Mouse (Mus musculus): ENCODE measurements around the gene Hint1. TPM values are rescaled to one million over a fixed set of nuclear protein-coding genes. Genes with fewer than 3 reads are reported as not detected.

Gene Hint1
- polyA plus RNA-seq, 1 experiment from 2014 or later = 791 TPM

- Histone ChIP-seq H3K36me3 (replicated peaks; ENCODE audit: insufficient read depth, low read length) (no peaks in the 10 kb centered on the region), H3K9ac (replicated peaks) (peak within 1 kb of the TSS; percentile 63), H3K4me3 (ENCODE audit: low read depth, low read length) (peak within 1 kb of the TSS; percentile 67), H3K9me3 (ENCODE audit: low read length) (no peaks in the 10 kb centered on the region), H3K27ac (ENCODE audit: low read depth) (peak within 1 kb of the TSS; percentile 97), H3K4me1 (ENCODE audit: insufficient read depth) (peaks cover 19% of the 10 kb centered on the region), H3K4me2 (ENCODE audit: low read depth, low read length) (peak within 1 kb of the TSS; percentile 79), H3K27me3 (ENCODE audit: insufficient read depth, low read length) (no peaks in the 10 kb centered on the region)
- WGBS (ENCODE audit: insufficient replicate concordance) = under 1% methylated on average over 42 of the region's 42 CpGs
- peak; percentile 47 for TF ChIP-seq CTCF (IDR thresholded peaks at IDR 0.05; ENCODE audit: low read depth)
- TF ChIP-seq EP300 (IDR thresholded peaks at IDR 0.05; ENCODE audit: low read depth) = peak; percentile 85
- peak; percentile 97 for ATAC-seq
- DNase-seq = peak; percentile 97
These were observed 5.7 kb upstream of the Hint1 start, which contains the start of gene Lyrm7 for GRCm38 (mm10) chr11:54860256-54861038. Lyrm7 (minus strand) TSS chr11:54860916.

- Histone ChIP-seq H3K27ac (ENCODE audit: low read depth) (peak overlapping the region; percentile 97), H3K4me2 (ENCODE audit: low read depth, low read length) (peak overlapping the region; percentile 79), H3K27me3 (ENCODE audit: insufficient read depth, low read length) (no peaks in the 10 kb centered on the region), H3K4me3 (ENCODE audit: low read depth, low read length) (peak overlapping the region; percentile 67), H3K4me1 (ENCODE audit: insufficient read depth) (peaks cover 26% of the 10 kb centered on the region), H3K9ac (replicated peaks) (no peak overlapping the region; the same call in none of the 2 replicates), H3K36me3 (replicated peaks; ENCODE audit: insufficient read depth, low read length) (no peaks in the 10 kb centered on the region), H3K9me3 (ENCODE audit: low read length) (no peaks in the 10 kb centered on the region)
- no peak for DNase-seq
- 83% methylated on average over 5 of the region's 5 CpGs for WGBS (ENCODE audit: insufficient replicate concordance)
- ATAC-seq = no peak
- TF ChIP-seq CTCF (IDR thresholded peaks at IDR 0.05; ENCODE audit: low read depth) = no peak
- TF ChIP-seq EP300 (IDR thresholded peaks at IDR 0.05; ENCODE audit: low read depth) = no peak
These were observed 4.4 kb upstream of the Hint1 start for GRCm38 (mm10) chr11:54861471-54862420.

DNA sequence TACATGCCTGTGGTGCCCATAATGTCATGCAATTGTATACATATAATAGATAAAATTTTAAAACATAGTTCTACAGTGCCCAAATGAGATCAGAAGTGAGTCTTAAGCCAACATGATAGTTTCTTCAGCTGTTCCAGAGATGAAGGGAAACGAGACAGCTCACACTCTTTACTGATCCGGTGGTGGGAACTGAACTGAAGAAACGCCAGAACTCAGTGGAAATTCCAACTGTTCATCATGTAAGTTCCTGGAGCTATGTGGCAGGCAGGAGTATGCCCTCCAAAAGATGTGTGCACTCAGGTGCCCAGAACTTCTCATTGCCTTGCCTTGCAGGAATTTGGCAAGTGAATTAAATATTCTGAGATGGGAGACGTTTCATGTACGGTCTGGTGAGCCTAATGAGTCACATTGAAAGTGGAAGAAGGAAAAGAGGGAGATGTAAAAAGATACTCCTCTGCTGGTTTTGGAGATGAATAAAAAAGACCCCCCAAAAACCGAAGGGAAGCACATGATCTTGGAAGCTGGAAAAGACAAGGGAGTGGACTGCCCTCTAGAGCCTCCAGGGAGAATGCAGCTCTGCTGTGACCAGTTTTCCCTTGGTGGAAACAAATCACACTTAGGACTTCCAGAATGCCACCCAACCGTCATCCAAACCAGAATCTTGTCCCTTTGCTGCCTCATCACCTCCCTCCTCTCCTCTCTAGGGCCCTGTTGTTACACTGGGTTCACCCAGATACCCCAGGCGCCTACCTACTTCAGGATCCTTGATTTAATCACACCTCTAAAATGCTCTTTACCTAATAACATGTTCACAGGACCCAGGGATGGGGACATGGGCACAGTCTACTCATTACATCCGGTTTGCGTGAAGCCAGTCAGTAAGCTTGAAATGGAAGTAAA lies 3.3 kb upstream of the Hint1 start:
- Histone ChIP-seq H3K9me3 (ENCODE audit: low read length) (no peaks in the 10 kb centered on the region), H3K9ac (replicated peaks) (no peak overlapping the region), H3K27me3 (ENCODE audit: insufficient read depth, low read length) (no peaks in the 10 kb centered on the region), H3K4me3 (ENCODE audit: low read depth, low read length) (no peak overlapping the region), H3K27ac (ENCODE audit: low read depth) (peak overlapping the region; percentile 60), H3K36me3 (replicated peaks; ENCODE audit: insufficient read depth, low read length) (no peaks in the 10 kb centered on the region), H3K4me2 (ENCODE audit: low read depth, low read length) (no peak overlapping the region), H3K4me1 (ENCODE audit: insufficient read depth) (peaks cover 34% of the 10 kb centered on the region)
- peak; percentile 19; the same call in 1 of the 2 replicates for TF ChIP-seq EP300 (IDR thresholded peaks at IDR 0.05; ENCODE audit: low read depth)
- peak; percentile 79 for TF ChIP-seq CTCF (IDR thresholded peaks at IDR 0.05; ENCODE audit: low read depth)
- DNase-seq (peak; percentile 53), ATAC-seq (no peak)
- WGBS (ENCODE audit: insufficient replicate concordance) = 42% methylated on average over 10 of the region's 10 CpGs

- Histone ChIP-seq H3K4me2 (ENCODE audit: low read depth, low read length) (peak overlapping the region; percentile 90), H3K27ac (ENCODE audit: low read depth) (peak overlapping the region; percentile 97), H3K4me1 (ENCODE audit: insufficient read depth) (peaks cover 46% of the 10 kb centered on the region), H3K9ac (replicated peaks) (no peak overlapping the region), H3K36me3 (replicated peaks; ENCODE audit: insufficient read depth, low read length) (peaks cover 11% of the 10 kb centered on the region), H3K9me3 (ENCODE audit: low read length) (no peaks in the 10 kb centered on the region), H3K27me3 (ENCODE audit: insufficient read depth, low read length) (no peaks in the 10 kb centered on the region), H3K4me3 (ENCODE audit: low read depth, low read length) (peak overlapping the region; percentile 87)
- 56% methylated on average over 6 of the region's 6 CpGs for WGBS (ENCODE audit: insufficient replicate concordance)
- ATAC-seq (no peak), DNase-seq (no peak)
- no peak for TF ChIP-seq CTCF (IDR thresholded peaks at IDR 0.05; ENCODE audit: low read depth)
- TF ChIP-seq EP300 (IDR thresholded peaks at IDR 0.05; ENCODE audit: low read depth) = no peak
These were observed 675 bp upstream of the Hint1 start for GRCm38 (mm10) chr11:54865330-54866085.

DNA sequence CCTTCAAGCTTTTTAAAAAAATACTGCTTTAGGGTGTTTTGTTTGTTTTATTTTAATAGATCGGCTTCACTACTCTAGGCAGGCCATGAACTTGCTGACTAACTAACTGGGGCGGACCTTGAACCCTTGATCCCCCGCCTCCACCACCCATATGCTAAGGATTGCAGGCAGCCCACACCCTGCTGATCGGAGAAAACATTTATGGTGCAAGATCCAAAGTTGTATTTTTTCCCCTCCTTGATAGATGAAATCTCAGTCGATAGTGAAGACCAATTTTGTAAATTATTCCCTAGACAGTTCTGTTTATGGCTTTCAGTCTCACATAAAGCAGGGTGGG lies 834 bp downstream of the Hint1 start:
- DNase-seq = no peak
- peak; percentile 66 for ATAC-seq
- Histone ChIP-seq H3K27me3 (ENCODE audit: insufficient read depth, low read length) (no peaks in the 10 kb centered on the region), H3K9ac (replicated peaks) (peak overlapping the region; percentile 96), H3K4me1 (ENCODE audit: insufficient read depth) (peaks cover 38% of the 10 kb centered on the region), H3K4me2 (ENCODE audit: low read depth, low read length) (peak overlapping the region; percentile 90), H3K9me3 (ENCODE audit: low read length) (no peaks in the 10 kb centered on the region), H3K4me3 (ENCODE audit: low read depth, low read length) (peak overlapping the region; percentile 87), H3K36me3 (replicated peaks; ENCODE audit: insufficient read depth, low read length) (peaks cover 25% of the 10 kb centered on the region), H3K27ac (ENCODE audit: low read depth) (peak overlapping the region; percentile 97)
- TF ChIP-seq EP300 (IDR thresholded peaks at IDR 0.05; ENCODE audit: low read depth) = no peak
- no peak for TF ChIP-seq CTCF (IDR thresholded peaks at IDR 0.05; ENCODE audit: low read depth)
- under 1% methylated on average over 5 of the region's 5 CpGs for WGBS (ENCODE audit: insufficient replicate concordance)
